Mouse (Mus musculus): ENCODE data around the gene Adamts6. TPM values are rescaled to one million over a fixed set of nuclear protein-coding genes. Genes with fewer than 3 reads are reported as not detected.

Gene Adamts6
- polyA plus RNA-seq, 1 experiment from 2014 or later, result 1.6 TPM

DNA sequence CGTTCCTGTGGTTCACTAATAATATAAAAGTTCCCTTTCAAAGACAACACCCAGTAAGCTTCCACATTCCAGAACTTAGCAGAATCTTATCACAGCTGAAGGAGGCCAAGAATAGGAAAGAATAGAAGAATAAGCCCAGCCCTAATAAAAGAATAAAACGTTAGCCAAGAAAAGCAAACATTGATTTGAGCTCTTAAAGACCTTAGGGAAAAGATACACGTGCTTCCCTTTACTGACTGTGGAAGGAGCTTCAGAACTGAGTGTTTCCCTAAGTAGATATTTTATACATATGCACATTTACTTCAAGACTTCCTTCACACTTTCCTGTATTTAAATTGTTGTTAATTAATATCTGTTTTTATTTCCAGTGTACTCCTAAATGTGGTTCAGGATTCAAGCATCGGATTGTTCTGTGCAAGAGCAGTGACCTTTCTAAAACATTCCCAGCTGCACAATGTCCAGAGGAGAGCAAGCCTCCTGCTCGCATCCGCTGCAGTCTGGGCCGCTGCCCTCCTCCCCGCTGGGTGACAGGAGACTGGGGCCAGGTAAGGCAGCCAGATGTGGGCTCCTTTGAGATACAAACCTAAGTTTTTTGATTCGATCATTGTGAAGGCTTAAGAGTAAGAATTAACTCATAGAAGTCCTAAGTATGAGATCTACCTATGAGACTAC is 188.8 kb downstream of the Adamts6 start:
- H3K9me3 ChIP-seq, result no peaks in the 10 kb centered on the region
- 64% methylated on average over 9 of the region's 9 CpGs for WGBS
- H3K4me1 ChIP-seq, result no peaks in the 10 kb centered on the region
- peak; percentile 27; the same call in 1 of the 2 replicates for ATAC-seq (ENCODE audit: insufficient read depth, low FRiP score, low read depth)
- H3K4me3 ChIP-seq (replicated peaks), result no peak overlapping the region
- no peaks in the 10 kb centered on the region for H3K27me3 ChIP-seq (replicated peaks)
- H3K27ac ChIP-seq, result no peak overlapping the region
- no peak overlapping the region for H3K4me2 ChIP-seq
- no peak overlapping the region for H3K9ac ChIP-seq
- H3K36me3 ChIP-seq, result no peaks in the 10 kb centered on the region

DNA sequence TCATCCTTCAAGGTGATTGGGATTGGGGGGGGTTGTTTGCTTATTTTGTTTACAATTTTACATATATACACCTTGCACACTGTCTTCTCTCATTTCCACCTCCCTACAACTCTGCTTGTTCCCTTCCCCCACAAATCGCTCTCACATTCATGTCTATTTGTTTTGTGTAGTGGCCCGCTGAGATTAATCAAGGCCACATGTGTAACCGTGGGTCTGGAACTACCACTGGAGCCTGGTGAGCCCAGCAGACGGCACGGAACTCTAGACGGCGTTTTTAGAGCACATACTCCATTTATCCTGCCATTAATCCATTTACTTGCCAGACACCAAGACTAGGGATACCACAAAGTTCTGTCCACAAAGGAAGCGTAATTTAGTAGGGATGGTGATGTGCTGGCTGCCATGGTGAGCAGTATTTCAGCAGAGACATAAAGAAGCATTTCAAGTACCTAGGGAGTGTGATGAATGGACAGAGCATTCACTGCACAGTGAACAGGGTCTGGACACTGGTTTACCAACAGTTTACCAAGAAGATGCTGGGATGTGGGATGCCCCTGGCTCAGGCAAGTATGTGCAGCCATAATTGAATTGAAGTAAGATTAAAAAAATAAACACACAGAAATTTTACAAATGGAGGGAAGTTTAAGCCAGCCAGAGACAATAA is 194.9 kb downstream of the Adamts6 start:
- H3K9me3 ChIP-seq, result no peaks in the 10 kb centered on the region
- H3K36me3 ChIP-seq, result no peaks in the 10 kb centered on the region
- WGBS, result 80% methylated on average over 8 of the region's 8 CpGs
- H3K27ac ChIP-seq, result no peak overlapping the region
- H3K9ac ChIP-seq, result no peak overlapping the region
- H3K4me2 ChIP-seq, result no peak overlapping the region
- no peak overlapping the region for H3K4me3 ChIP-seq (replicated peaks)
- ATAC-seq (ENCODE audit: insufficient read depth, low FRiP score, low read depth), result no peak
- no peaks in the 10 kb centered on the region for H3K27me3 ChIP-seq (replicated peaks)
- no peaks in the 10 kb centered on the region for H3K4me1 ChIP-seq

DNA sequence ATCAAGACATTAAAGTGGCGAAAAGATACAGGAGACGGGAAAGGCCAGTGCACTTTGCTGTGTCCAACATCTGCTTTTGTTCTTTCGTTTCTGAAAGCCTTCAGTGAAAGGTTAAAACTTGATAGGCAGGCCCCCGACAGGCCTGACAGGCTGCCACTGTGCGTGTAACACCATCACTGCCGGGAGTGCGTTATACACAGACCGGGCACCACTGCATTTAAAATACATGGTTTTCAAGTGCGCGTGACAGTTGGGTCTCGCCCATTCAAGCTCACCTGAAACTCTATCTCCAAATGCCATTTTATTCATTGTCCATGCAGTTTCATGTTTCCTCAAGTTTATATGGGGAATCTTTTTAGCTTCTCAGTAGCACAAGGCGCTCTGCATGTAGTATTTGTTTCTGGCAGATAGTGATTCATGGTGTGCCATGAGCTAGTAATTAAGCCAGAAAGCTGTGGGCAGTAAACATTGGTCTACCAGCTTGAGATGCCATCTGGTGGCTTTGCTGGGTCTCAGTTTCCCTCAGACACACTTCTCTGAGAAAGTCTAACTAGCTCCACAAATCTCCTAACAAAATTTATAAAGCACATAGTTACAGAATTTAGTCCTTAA is 195.6 kb downstream of the Adamts6 start:
- Histone ChIP-seq H3K36me3 (no peaks in the 10 kb centered on the region), H3K27ac (no peak overlapping the region), H3K9ac (no peak overlapping the region), H3K4me1 (no peaks in the 10 kb centered on the region), H3K9me3 (no peaks in the 10 kb centered on the region), H3K4me3 (replicated peaks) (no peak overlapping the region), H3K4me2 (no peak overlapping the region), H3K27me3 (replicated peaks) (no peaks in the 10 kb centered on the region)
- ATAC-seq (ENCODE audit: insufficient read depth, low FRiP score, low read depth), result no peak
- 90% methylated on average over 12 of the region's 12 CpGs for WGBS

DNA sequence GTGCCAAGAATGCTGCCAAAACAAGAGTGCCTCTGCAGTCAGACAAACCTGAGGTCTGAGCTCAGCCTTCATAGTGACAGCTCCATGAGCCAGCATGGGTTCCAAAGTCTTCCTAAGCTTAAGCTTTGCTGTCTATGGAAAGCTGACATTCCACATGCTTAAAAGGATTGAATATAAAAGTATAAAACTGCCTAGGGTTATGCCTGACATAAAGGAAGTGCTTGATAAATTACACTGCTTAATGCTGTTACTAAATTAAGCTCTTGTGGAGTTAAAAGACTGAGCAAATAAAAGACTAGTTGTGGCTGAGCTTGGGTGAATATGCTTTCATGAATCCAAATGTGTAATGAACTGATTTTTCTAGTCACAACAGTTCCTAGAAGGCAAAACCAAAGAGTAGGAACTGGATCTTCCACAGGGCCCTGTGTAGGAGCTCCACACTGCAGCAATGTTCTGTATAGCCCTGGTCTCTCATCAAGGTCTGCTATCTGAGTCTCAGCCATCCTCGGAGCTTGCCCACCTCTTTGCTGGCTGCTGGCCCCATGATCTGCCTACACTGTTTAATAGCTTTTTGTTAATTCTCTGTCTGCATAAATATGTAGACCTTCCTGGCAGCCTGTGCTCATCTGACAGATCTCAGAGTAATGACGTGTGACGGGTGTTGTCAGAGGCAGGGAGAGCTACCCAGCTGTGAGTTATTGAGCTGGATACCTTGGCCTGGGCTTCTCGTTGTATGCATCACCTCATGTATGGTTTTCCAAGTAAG is 203.6 kb downstream of the Adamts6 start:
- no peak overlapping the region for H3K4me2 ChIP-seq
- 51% methylated on average over 4 of the region's 4 CpGs for WGBS
- H3K4me1 ChIP-seq, result peaks cover 7% of the 10 kb centered on the region; the same call in 1 of the 2 replicates
- H3K9ac ChIP-seq, result no peak overlapping the region
- no peaks in the 10 kb centered on the region for H3K36me3 ChIP-seq
- ATAC-seq (ENCODE audit: insufficient read depth, low FRiP score, low read depth), result peak; percentile 31; the same call in 1 of the 2 replicates
- no peaks in the 10 kb centered on the region for H3K27me3 ChIP-seq (replicated peaks)
- H3K4me3 ChIP-seq (replicated peaks), result no peak overlapping the region
- no peaks in the 10 kb centered on the region for H3K9me3 ChIP-seq
- peak overlapping the region; percentile 65; the same call in 1 of the 2 replicates for H3K27ac ChIP-seq

DNA sequence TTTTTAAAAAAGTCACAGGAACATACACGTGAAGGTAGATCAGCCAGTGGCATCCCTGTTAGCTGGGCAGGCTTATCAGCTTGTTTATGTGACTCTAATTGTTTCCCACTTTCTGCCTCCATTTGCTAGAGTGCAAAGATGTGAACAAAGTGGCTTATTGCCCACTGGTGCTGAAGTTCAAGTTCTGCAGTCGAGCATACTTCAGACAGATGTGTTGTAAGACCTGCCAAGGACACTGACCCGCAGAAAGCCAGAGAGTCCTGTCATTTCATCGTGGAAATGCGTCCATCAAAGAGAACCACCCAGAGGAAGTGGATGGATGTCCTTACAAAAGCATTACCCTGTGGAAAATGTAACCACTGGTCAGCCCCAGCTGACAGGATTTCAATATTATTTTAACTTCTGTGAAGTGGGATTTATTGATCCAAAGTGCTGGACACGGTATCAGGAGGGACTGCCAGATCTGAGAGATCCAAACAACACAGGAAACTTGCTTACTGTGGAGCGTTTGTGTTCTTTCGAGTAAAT is 205.9 kb downstream of the Adamts6 start:
- no peaks in the 10 kb centered on the region for H3K27me3 ChIP-seq (replicated peaks)
- H3K27ac ChIP-seq, result no peak overlapping the region
- ATAC-seq (ENCODE audit: insufficient read depth, low FRiP score, low read depth), result no peak
- peaks cover 7% of the 10 kb centered on the region; the same call in 1 of the 2 replicates for H3K4me1 ChIP-seq
- no peak overlapping the region for H3K4me3 ChIP-seq (replicated peaks)
- H3K36me3 ChIP-seq, result no peaks in the 10 kb centered on the region
- 39% methylated on average over 8 of the region's 8 CpGs for WGBS
- H3K9ac ChIP-seq, result no peak overlapping the region
- no peaks in the 10 kb centered on the region for H3K9me3 ChIP-seq
- no peak overlapping the region for H3K4me2 ChIP-seq

DNA sequence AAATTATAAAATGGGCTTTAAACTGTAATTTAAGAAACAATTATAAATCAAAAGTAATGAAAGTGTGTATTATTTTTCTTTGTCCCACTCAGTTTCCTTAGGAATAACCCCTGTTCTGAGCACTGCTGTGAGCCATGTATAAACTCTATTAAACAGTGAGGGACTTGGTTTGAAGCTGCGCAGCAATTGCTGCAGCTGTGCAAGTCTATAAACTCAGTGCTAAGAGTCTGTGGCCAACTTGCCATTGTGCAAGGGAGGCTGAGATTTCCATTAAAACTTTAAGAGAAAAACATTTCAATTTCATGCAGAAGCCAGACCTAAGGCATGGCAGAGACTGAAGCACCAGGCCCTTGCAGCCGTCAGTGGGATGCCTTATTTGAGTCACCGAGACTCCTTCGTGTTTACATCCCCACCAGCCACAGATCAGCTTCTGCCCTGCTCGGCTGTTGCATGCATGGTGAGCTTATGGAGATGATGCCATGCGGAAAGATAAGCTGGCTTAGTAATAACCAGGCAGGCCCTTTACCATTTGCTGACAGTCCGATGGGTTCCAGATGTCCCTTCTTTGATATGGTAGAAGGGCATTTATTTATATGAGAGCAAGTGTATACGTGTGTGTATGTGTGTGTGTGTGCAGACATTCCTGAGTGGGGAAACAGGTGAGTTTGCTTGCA is 206.7 kb downstream of the Adamts6 start:
- Histone ChIP-seq H3K36me3 (no peaks in the 10 kb centered on the region), H3K27ac (no peak overlapping the region), H3K4me3 (replicated peaks) (no peak overlapping the region), H3K27me3 (replicated peaks) (no peaks in the 10 kb centered on the region), H3K4me2 (no peak overlapping the region), H3K4me1 (peaks cover 7% of the 10 kb centered on the region; the same call in 1 of the 2 replicates), H3K9me3 (0 out of 2 replicates have a peak, but pooled peaks cover 2% of the 10 kb centered on the region), H3K9ac (no peak overlapping the region)
- ATAC-seq (ENCODE audit: insufficient read depth, low FRiP score, low read depth), result no peak
- WGBS, result 62% methylated on average over 8 of the region's 8 CpGs

DNA sequence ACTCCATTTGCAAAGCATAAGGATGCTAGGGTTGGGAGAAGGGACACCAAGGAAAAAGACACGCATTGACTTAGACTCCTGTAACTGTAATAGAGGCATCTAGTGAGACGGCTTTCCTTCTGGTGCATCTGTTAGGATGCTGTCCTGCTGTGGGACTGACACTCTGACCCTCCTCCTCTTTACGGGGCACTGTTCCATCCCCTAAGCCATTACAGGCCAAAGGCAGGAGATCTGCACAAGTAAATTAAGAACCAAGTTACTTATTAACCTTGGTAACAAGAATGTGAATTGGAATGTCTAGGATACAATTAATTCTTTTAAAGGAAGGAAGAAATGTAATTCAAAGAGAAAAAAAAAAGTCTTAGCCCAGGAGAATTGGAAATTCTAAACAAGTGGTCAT is 210.0 kb downstream of the Adamts6 start:
- 72% methylated on average over 3 of the region's 3 CpGs for WGBS

DNA sequence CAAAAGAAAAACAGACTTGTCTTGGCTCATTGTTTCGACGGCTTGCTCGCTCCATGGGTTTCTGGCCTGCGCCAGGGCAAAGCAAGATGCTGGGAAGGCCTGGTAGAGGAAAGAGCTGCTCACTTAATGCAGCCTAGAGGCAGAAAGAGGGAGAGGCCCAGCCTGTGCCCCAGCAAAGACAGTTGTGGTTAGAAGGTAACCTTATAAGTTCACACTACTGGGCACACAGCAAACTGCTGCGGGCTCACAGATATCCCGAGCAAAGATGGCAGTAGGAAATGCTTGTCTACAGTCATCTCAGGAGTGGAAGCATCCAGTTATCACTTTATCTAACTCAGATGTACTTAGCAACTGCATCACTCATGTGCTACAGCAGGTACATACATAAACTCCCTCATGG is 211.0 kb downstream of the Adamts6 start:
- no peak overlapping the region for H3K9ac ChIP-seq
- H3K4me1 ChIP-seq, result no peaks in the 10 kb centered on the region
- 95% methylated on average over 6 of the region's 6 CpGs for WGBS
- ATAC-seq (ENCODE audit: insufficient read depth, low FRiP score, low read depth), result no peak
- no peak overlapping the region for H3K4me3 ChIP-seq (replicated peaks)
- no peak overlapping the region for H3K4me2 ChIP-seq
- no peak overlapping the region for H3K27ac ChIP-seq
- H3K27me3 ChIP-seq (replicated peaks), result no peaks in the 10 kb centered on the region
- 0 out of 2 replicates have a peak, but pooled peaks cover 2% of the 10 kb centered on the region for H3K9me3 ChIP-seq
- no peaks in the 10 kb centered on the region for H3K36me3 ChIP-seq

More for the DNA sequence above, 210.0 kb downstream of the Adamts6 start:
- no peak overlapping the region for H3K4me3 ChIP-seq (replicated peaks)
- H3K9ac ChIP-seq, result no peak overlapping the region
- no peaks in the 10 kb centered on the region for H3K36me3 ChIP-seq
- no peak overlapping the region for H3K4me2 ChIP-seq
- H3K27ac ChIP-seq, result no peak overlapping the region
- no peaks in the 10 kb centered on the region for H3K4me1 ChIP-seq
- ATAC-seq (ENCODE audit: insufficient read depth, low FRiP score, low read depth), result no peak
- H3K27me3 ChIP-seq (replicated peaks), result no peaks in the 10 kb centered on the region
- H3K9me3 ChIP-seq, result 0 out of 2 replicates have a peak, but pooled peaks cover 2% of the 10 kb centered on the region

DNA sequence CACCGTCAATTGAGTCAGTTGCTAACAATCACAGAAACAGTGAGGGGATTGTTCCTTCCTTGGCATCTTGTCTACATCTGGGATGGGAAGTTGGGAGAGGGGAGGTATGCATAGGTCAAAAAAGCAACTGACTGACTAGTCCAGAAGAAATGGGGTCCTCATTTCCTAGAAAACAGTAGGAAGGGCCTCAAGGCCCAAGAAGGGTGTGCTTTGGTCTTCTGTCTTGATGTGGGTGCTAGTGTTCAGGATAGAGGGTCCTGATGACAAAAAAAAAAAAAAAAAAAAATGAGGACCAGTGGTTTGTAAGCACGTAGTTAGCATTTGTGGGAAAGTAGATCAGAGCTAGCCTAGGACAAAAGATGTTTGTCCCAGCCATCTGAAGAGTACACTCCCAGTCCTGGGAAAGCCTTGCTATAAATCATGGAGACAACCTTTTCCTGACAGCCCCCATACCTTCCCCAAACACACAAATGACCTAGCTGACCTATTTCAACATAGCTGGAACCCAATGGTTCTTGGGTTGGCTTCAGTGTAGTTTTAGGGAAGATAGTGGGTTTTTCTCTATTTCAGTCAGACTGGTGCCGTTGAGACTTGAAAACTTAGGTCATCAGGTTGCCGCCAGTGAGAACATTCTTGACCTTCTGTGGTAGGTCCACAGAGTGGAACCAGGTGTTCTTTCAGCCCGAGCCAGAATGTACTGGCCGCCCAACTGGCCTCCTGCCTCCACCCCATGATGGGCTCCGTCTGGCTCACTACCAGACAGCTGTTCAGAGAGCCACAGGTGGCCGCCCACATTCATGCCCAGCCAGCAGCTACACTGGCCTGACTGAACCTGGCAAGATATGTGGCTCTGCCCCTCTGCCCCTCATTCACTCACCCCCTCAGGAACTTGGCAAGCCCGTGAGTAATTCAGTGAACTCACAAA is 211.7 kb downstream of the Adamts6 start:
- Histone ChIP-seq H3K27me3 (replicated peaks) (no peaks in the 10 kb centered on the region), H3K9ac (no peak overlapping the region), H3K4me2 (no peak overlapping the region), H3K27ac (no peak overlapping the region), H3K9me3 (0 out of 2 replicates have a peak, but pooled peaks cover 2% of the 10 kb centered on the region), H3K36me3 (no peaks in the 10 kb centered on the region), H3K4me1 (no peaks in the 10 kb centered on the region), H3K4me3 (replicated peaks) (no peak overlapping the region)
- no peak for ATAC-seq (ENCODE audit: insufficient read depth, low FRiP score, low read depth)
- WGBS, result 64% methylated on average over 9 of the region's 9 CpGs

DNA sequence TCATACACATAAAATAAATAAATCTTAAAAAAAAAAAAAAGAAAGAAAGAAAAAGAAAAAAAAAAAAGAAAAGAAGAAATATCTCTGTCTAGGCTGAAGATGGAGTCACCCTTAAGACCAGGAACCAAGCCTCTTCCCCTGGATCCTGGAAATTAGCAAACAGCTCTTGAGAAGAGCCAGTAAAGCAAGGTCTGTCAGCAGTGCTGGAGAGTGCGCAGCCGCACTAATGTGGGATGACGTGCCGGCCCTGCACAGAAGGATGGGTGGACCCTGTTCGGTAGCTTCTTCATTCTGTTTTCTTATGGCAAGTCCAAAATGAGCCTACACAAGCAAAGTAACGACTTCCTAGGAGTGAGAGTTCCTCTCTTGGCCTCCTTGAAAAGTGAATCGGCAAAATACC is 214.8 kb downstream of the Adamts6 start:
- no peak overlapping the region for H3K9ac ChIP-seq
- H3K4me3 ChIP-seq (replicated peaks), result no peak overlapping the region
- WGBS, result 94% methylated on average over 7 of the region's 7 CpGs
- H3K27me3 ChIP-seq (replicated peaks), result no peaks in the 10 kb centered on the region
- H3K27ac ChIP-seq, result no peak overlapping the region
- no peaks in the 10 kb centered on the region for H3K36me3 ChIP-seq
- ATAC-seq (ENCODE audit: insufficient read depth, low FRiP score, low read depth), result no peak
- 0 out of 2 replicates have a peak, but pooled peaks cover 2% of the 10 kb centered on the region for H3K9me3 ChIP-seq
- no peak overlapping the region for H3K4me2 ChIP-seq
- H3K4me1 ChIP-seq, result no peaks in the 10 kb centered on the region
